Mouse (Mus musculus): ENCODE measurements around the gene Mcm7.
A peak's percentile ranks its signal among the peaks of the same experiment; 100 is the strongest.

GRCm38 (mm10) chr5:138137935-138138549 is 34.2 kb downstream of the Mcm7 start:
- TF ChIP-seq CTCF (IDR thresholded peaks at IDR 0.05; ENCODE audit: borderline replicate concordance, insufficient read depth, low read length): peak; percentile 19; the same call in 1 of the 2 replicates
- TF ChIP-seq POLR2A (IDR thresholded peaks at IDR 0.05; ENCODE audit: low read depth, low read length): no peak
